Mouse (Mus musculus): ENCODE data around the gene Sirt4. TPM values are rescaled to one million over a fixed set of nuclear protein-coding genes. Genes with fewer than 3 reads are reported as not detected.
A peak's percentile ranks its signal among the peaks of the same experiment; 100 is the strongest.
"Not testable (repeated sequence)": the region's sequence is repeated elsewhere in the genome, so short reads cannot be mapped to it uniquely, and the experiment has no call there.

Gene Sirt4
- polyA plus RNA-seq, 1 experiment from 2014 or later: 37.1 TPM

DNA sequence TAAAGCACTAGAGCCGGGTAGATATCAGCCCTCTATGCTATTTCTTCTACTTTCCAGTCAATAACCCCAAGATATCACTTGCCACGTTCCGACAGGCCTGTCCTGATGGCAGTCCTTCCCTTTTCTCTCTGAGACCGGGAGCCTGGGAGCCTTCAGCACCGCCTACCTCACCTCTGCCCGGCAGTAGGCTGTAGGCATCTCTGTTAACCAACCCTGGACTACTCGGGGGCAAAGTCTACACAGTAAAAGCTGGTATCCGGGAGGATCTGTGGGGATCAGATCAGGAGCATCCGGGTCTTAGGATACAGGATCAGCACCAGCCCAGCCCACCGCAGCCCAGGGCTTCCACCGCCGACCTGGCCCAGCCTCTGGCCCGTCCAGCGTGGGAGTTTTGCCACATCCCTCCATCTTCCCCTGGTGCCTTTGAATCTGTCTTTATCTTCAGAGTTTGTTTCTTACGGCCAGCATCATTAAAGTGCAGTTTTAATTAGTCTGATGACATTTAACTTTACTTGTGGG, 38.5 kb upstream of the Sirt4 start:
- H3K36me3 ChIP-seq: no peaks in the 10 kb centered on the region
- H3K4me1 ChIP-seq: peaks cover 34% of the 10 kb centered on the region
- no peaks in the 10 kb centered on the region for H3K27me3 ChIP-seq (replicated peaks)
- H3K4me3 ChIP-seq (replicated peaks): no peak overlapping the region
- 83% methylated on average over 15 of the region's 15 CpGs for WGBS
- H3K4me2 ChIP-seq: no peak overlapping the region
- no peak overlapping the region for H3K9ac ChIP-seq (replicated peaks)
- 0 out of 2 replicates have a peak overlapping the region, but pooled peaks have one; percentile 18 for H3K27ac ChIP-seq (replicated peaks)
- ATAC-seq (ENCODE audit: low FRiP score): no peak
- H3K9me3 ChIP-seq (replicated peaks): no peaks in the 10 kb centered on the region

DNA sequence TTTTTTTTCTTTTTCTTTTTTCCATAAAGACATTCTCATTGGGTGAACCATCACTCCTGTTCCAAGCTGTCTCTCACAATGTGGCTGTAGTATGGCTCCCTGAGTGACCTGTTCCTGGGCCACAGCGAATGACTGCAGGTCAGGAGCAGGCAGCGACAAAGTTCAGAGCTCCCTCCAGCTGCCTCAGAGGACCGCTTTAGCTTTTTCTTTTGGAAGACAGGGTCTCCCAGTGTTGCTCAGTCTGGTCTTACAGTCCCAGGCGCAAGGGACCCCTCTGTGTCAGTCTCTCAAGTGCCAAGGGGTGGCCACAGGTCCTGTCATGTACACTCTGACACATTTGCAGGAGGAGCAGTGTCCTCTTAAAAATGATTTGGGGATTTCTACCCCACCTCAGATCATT, 38.0 kb upstream of the Sirt4 start:
- Histone ChIP-seq H3K9ac (replicated peaks) (no peak overlapping the region), H3K27ac (replicated peaks) (peak overlapping the region; percentile 18; the same call in 1 of the 2 replicates), H3K4me2 (no peak overlapping the region), H3K36me3 (no peaks in the 10 kb centered on the region), H3K4me1 (peaks cover 34% of the 10 kb centered on the region), H3K27me3 (replicated peaks) (no peaks in the 10 kb centered on the region), H3K4me3 (replicated peaks) (no peak overlapping the region), H3K9me3 (replicated peaks) (no peaks in the 10 kb centered on the region)
- 85% methylated on average over 4 of the region's 4 CpGs for WGBS
- no peak for ATAC-seq (ENCODE audit: low FRiP score)

DNA sequence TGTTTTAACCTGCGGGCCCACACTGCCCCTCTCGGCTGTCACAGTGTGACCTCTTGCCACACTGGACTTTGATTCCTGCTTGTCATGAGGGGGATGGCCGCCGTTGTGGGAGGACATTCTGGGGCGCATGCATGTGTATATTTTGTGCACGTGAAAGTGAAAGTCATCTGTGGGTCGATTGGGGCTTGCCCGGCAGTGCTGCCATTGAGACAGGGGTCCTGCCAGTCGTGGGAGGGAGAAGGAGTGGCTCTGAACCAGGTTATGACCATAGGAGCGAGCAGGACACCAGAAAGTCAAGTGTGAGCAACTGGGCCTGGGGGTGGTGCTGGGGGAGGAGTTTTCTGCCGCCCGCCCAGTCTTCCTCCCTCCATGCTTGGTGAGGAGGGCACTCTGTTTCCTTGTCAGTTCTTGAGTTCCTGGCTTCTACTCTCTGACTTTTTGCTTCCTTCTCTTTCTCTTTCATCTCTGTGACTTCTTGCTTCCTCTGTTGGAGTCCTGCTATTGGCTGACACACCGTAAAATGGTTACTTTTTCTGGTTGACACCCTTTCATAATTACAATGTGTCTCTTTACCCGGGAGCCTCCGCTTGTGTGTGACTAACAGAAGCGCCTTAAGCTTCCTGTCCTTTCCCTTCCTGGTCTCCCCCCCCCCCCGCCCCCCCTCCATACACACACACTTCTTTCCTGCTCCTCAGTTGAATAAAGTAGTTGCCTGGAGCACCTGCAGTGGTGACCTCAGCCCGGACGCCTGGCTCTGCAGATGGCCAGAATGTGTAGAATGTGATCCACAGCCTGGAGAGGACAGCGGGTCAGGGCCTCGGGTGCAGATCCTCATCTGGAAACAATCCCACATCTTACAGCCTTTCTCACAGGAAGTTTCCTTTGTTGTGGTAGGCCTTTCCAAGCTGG, 37.3 kb upstream of the Sirt4 start:
- Histone ChIP-seq H3K4me1 (peaks cover 34% of the 10 kb centered on the region), H3K4me3 (replicated peaks) (no peak overlapping the region), H3K27me3 (replicated peaks) (no peaks in the 10 kb centered on the region), H3K36me3 (no peaks in the 10 kb centered on the region), H3K4me2 (peak overlapping the region; percentile 15; the same call in 1 of the 2 replicates), H3K9ac (replicated peaks) (no peak overlapping the region), H3K27ac (replicated peaks) (no peak overlapping the region), H3K9me3 (replicated peaks) (no peaks in the 10 kb centered on the region)
- 71% methylated on average over 21 of the region's 21 CpGs for WGBS
- ATAC-seq (ENCODE audit: low FRiP score): no peak

DNA sequence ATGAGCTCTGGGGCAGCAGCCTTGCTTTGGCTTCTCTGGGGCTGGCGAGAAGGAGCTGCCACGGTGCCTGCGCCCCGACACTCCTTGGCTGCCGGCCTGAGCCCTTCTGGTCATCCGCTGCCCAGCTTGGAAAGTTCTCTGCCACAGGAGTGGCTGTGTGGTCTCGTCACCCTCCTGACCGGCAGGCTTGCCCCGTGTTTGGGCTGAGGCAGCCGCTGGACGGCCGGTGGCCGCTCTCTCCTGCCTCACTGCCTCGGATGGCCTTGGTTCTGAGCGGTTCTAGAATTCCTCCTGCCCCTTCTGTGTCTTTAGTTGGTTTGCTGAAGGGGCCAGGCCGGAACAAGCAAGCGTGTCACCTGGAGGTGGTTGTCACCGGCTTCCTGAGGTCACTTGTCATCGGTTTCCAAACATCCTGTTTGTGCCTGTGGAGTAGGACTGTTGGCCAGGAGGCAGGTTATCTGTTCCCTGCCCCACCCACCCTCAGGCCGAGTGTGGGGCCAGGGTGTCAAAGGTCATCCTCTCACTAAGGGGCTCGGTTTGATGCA, 35.9 kb upstream of the Sirt4 start:
- H3K4me1 ChIP-seq: peaks cover 28% of the 10 kb centered on the region
- no peaks in the 10 kb centered on the region for H3K9me3 ChIP-seq (replicated peaks)
- H3K27me3 ChIP-seq (replicated peaks): no peaks in the 10 kb centered on the region
- ATAC-seq (ENCODE audit: low FRiP score): no peak
- no peak overlapping the region for H3K4me3 ChIP-seq (replicated peaks)
- H3K4me2 ChIP-seq: no peak overlapping the region
- H3K9ac ChIP-seq (replicated peaks): no peak overlapping the region
- peak overlapping the region; percentile 51; the same call in 1 of the 2 replicates for H3K27ac ChIP-seq (replicated peaks)
- 76% methylated on average over 21 of the region's 21 CpGs for WGBS
- no peaks in the 10 kb centered on the region for H3K36me3 ChIP-seq

DNA sequence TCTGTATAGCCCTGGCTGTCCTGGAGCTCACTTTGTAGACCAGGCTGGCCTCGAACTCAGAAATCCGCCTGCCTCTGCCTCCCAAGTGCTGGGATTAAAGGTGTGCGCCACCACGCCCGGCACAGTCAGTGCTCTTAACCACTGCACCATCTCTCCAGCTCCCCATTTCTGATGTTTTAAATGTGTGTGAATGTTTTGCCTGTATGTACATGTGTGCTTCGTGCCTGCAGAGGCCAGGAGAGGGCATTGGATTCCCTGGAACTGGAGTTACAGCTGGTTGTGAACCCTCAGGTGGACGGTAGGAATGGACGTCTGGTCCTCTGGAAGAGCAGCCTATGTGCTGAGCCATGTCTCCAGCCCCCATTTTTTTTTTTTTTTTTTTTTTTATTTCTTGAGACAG, 33.7 kb upstream of the Sirt4 start:
- ATAC-seq (ENCODE audit: low FRiP score); H3K27ac ChIP-seq (replicated peaks); H3K4me3 ChIP-seq (replicated peaks); H3K9me3 ChIP-seq (replicated peaks); H3K27me3 ChIP-seq (replicated peaks); H3K36me3 ChIP-seq; H3K9ac ChIP-seq (replicated peaks); H3K4me2 ChIP-seq: not testable (repeated sequence)
- peaks cover 23% of the 10 kb centered on the region for H3K4me1 ChIP-seq
- WGBS: 97% methylated on average over 8 of the region's 8 CpGs

DNA sequence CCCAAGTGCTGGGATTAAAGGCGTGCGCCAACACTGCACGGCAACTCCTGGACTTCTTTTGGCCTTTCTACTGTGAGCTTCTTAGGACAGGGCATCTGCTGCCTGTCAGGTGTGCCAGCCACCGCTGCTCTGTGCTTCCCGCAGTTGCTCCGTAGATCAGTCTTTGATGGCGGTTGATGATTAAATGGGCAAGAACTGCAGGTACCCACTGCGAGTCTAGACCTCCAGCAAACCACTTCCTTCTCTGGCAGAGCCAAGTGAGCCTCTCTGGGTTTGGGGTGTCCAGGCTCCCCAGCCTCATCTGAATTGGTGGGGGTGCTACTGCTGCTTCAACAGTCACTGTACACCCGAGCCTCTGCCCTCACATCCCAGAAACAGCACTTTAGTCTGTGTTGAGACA, 33.0 kb upstream of the Sirt4 start:
- Histone ChIP-seq H3K36me3 (no peaks in the 10 kb centered on the region), H3K27ac (replicated peaks) (no peak overlapping the region), H3K27me3 (replicated peaks) (no peaks in the 10 kb centered on the region), H3K9ac (replicated peaks) (no peak overlapping the region), H3K4me3 (replicated peaks) (no peak overlapping the region), H3K4me1 (peaks cover 16% of the 10 kb centered on the region), H3K9me3 (replicated peaks) (no peaks in the 10 kb centered on the region), H3K4me2 (no peak overlapping the region)
- WGBS: 94% methylated on average over 9 of the region's 9 CpGs
- ATAC-seq (ENCODE audit: low FRiP score): no peak

DNA sequence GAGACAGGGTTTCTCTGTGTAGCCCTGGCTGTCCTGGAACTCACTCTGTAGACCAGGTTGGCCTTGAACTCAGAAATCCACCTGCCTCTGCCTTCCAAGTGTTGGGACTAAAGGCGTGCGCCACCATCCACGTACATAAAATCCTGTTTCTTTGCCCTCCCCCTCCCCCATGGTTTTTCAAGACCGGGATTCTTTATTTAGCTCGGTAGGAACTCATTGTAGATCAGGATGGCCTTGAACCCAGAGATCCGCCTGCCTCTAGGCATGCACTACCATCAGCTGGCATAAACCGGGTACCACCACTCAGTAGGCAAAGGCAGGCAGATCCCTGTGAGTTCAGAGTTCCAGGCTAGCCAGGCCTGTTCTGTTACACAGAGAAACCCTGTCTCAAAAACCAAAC, 32.4 kb upstream of the Sirt4 start:
- Histone ChIP-seq H3K4me2 (no peak overlapping the region), H3K4me3 (replicated peaks) (no peak overlapping the region), H3K27ac (replicated peaks) (no peak overlapping the region), H3K9ac (replicated peaks) (no peak overlapping the region), H3K36me3 (no peaks in the 10 kb centered on the region), H3K27me3 (replicated peaks) (no peaks in the 10 kb centered on the region), H3K4me1 (peaks cover 18% of the 10 kb centered on the region), H3K9me3 (replicated peaks) (no peaks in the 10 kb centered on the region)
- WGBS: 88% methylated on average over 7 of the region's 7 CpGs
- no peak for ATAC-seq (ENCODE audit: low FRiP score)

DNA sequence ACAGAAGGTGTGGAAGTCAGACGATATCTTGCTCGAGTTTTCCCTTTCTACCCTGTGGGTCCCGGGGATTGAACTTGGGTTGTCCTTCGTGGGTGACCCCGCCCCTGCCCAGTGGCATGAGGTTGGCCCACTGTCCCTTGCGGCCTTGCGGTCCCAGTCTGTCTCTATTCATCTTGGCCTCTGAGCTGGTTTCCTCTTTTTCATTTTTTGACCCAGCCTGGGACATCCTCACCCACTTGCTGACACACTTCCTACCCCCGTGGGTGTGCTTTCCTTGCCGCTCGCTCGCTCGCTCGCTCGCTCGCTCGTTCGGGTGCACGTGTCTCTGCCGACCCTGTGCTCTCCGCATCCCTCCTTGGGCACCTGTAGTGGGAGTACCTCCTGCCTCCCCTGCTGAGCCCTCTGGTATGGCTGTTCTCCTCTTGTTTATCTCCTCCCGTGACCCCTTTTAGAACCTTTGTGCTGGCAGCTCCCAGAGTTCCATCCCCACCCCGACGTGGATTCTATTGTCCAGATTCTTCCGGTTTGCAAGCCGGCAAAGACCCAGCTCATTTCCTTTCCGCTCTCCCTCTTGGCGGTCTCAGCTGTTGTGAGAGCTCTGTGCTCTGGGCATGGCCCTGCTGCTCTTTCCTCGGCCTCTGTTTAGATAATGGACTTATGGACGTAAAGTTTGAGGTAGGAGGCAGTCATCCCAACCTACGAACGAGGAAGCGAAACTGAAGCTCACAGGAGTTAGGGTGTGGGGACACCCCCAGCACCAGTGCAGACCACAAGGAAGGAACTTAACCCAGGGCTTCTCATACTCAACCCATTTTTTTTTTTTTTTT, 31.8 kb upstream of the Sirt4 start:
- Histone ChIP-seq H3K36me3 (no peaks in the 10 kb centered on the region), H3K4me2 (no peak overlapping the region), H3K9me3 (replicated peaks) (no peaks in the 10 kb centered on the region), H3K27ac (replicated peaks) (no peak overlapping the region; the same call in 1 of the 2 replicates), H3K4me1 (peaks cover 20% of the 10 kb centered on the region), H3K9ac (replicated peaks) (no peak overlapping the region), H3K4me3 (replicated peaks) (no peak overlapping the region), H3K27me3 (replicated peaks) (no peaks in the 10 kb centered on the region)
- 73% methylated on average over 32 of the region's 32 CpGs for WGBS
- ATAC-seq (ENCODE audit: low FRiP score): no peak

DNA sequence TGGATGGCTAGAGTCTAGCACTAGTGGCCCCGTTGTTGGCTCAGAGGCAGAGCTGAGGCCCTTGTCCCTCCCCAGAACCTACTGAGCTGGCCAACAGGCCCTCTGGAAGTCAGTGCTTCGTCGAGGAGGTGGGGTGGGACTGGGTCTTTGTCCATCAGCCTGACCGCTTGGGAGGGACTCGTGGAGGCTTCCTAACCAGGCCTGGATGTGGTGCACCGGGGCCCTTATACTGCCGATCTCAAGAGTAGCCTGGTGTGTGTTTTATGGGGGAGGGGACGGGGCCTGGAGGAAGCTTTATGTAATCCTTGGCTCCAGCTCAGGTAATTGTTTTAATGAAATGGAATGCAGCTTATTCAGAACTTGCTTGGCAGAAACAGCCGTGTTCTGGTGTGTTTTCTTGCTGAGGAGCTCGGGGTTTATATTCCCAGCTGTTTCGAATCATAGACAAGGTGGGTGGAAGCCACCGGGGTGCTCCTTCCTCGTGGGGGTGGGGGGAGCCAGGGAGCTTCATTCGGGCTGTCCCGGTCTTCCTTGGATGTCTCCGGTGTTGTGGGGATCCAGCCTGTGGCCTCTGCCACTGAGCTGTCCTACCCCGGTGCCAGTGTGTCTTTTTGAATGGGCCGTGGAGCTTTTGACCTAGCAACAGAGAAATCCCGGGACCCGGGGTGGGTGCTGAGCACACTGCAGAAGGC, 30.5 kb upstream of the Sirt4 start:
- Histone ChIP-seq H3K36me3 (no peaks in the 10 kb centered on the region), H3K4me2 (peak overlapping the region; percentile 6; the same call in 1 of the 2 replicates), H3K27ac (replicated peaks) (peak overlapping the region; percentile 65), H3K4me1 (peaks cover 24% of the 10 kb centered on the region), H3K9ac (replicated peaks) (no peak overlapping the region), H3K9me3 (replicated peaks) (no peaks in the 10 kb centered on the region), H3K4me3 (replicated peaks) (no peak overlapping the region), H3K27me3 (replicated peaks) (no peaks in the 10 kb centered on the region)
- ATAC-seq (ENCODE audit: low FRiP score): no peak
- 67% methylated on average over 20 of the region's 20 CpGs for WGBS

DNA sequence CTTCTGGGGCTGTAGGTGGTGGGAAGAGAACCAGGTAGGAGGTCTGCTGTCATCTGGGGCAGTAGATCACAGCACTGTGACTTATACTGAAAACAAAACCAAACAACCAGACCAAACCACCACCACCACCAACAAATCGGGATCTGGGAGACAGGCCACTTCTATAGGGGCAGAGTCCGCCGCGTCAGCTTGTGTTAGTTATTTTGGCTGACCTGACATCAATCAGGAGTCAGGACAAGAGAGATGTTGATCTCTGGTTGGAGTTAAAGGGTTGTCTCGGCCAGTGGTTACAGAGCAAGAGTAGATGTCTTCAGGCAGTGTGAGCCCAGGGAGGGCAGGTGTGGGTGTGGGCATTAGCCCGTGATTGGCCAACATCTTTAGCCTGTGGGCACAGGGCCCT, 29.8 kb upstream of the Sirt4 start:
- peak overlapping the region; percentile 65; the same call in 1 of the 2 replicates for H3K27ac ChIP-seq (replicated peaks)

DNA sequence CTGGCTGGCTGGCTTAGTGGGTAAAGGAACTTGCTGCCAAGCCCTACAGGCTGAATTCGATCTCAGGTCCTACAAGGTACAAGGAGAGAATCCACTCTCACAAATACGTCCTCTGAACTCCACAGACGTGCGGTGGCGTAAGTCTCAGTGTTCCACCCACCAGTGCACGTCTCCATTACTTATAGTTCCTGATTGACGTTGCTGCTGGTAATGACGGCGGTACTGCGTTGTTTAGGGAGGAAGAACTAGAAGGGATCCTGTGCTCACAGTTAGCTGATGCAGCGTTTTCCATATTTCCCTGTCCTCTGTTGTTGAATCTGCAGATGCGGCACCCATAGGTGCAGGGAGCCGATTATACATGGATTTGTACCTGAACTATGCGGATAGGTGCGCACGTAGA, 29.2 kb upstream of the Sirt4 start:
- no peak overlapping the region for H3K9ac ChIP-seq (replicated peaks)

More for the DNA sequence above, 29.8 kb upstream of the Sirt4 start:
- no peaks in the 10 kb centered on the region for H3K27me3 ChIP-seq (replicated peaks)
- no peak overlapping the region for H3K9ac ChIP-seq (replicated peaks)
- H3K36me3 ChIP-seq: no peaks in the 10 kb centered on the region
- ATAC-seq (ENCODE audit: low FRiP score): no peak
- peaks cover 31% of the 10 kb centered on the region for H3K4me1 ChIP-seq
- no peak overlapping the region for H3K4me2 ChIP-seq
- no peaks in the 10 kb centered on the region for H3K9me3 ChIP-seq (replicated peaks)
- H3K4me3 ChIP-seq (replicated peaks): no peak overlapping the region
- 82% methylated on average over 6 of the region's 6 CpGs for WGBS

More for the DNA sequence above, 29.2 kb upstream of the Sirt4 start:
- ATAC-seq (ENCODE audit: low FRiP score): no peak
- WGBS: 92% methylated on average over 16 of the region's 16 CpGs
- Histone ChIP-seq H3K9me3 (replicated peaks) (no peaks in the 10 kb centered on the region), H3K27ac (replicated peaks) (no peak overlapping the region), H3K36me3 (no peaks in the 10 kb centered on the region), H3K27me3 (replicated peaks) (no peaks in the 10 kb centered on the region), H3K4me2 (no peak overlapping the region), H3K4me3 (replicated peaks) (no peak overlapping the region), H3K4me1 (peaks cover 37% of the 10 kb centered on the region)
